Mouse (Mus musculus) liver, embryonic 14.5 days (tissue): ENCODE measurements around the gene Spata32.

Experiments used
- CTCF ChIP-seq: IDR thresholded peaks from 2 replicates; pipeline ENCODE4 v1.5.1; 2016; ENCODE audit warnings: antibody characterized with exemption, low read depth, control low read depth
- EP300 ChIP-seq: IDR thresholded peaks from 2 replicates; pipeline ENCODE4 v1.6.1; 2016; ENCODE audit warnings: antibody characterized with exemption, low read depth

- TF ChIP-seq CTCF (peak; percentile 90), EP300 (no peak)
These were observed 14.7 kb upstream of the Spata32 start for GRCm38 (mm10) chr11:103232966-103233365.
